ENCODE assay signal across 1 mouse cellular context in genomic region chr16:10784793-10785370, GRCm38 (mm10).
TF ChIP-seq lines count a peak whose summit lies in the region.

No protein-coding gene starts in this region.

TF ChIP-seq in CH12.LX, 34 proteins besides CTCF, POLR2A, EP300 and RAD21:
- TF ChIP-seq NELFE (IDR thresholded peaks at IDR 0.05; ENCODE audit: low read depth, low read length) (peak; percentile 60; the same call in 1 of the 2 replicates), RCOR1 (conservative IDR thresholded peaks at IDR 0.05; ENCODE audit: low read depth, low read length) (no peak), IRF4 (IDR thresholded peaks at IDR 0.05; ENCODE audit: low read depth, low read length) (no peak; the same call in 1 of the 2 replicates), E2F4 (IDR thresholded peaks at IDR 0.05; ENCODE audit: insufficient replicate concordance, low read depth, low read length) (no peak; the same call in 1 of the 2 replicates), ETS1 (conservative IDR thresholded peaks at IDR 0.05; ENCODE audit: low read depth, low read length) (no peak), MAFK (IDR thresholded peaks at IDR 0.05; ENCODE audit: insufficient replicate concordance, low read length) (no peak), TCF12 (IDR thresholded peaks at IDR 0.05; ENCODE audit: low read depth, low read length) (peak; percentile 79; the same call in 1 of the 2 replicates), CHD1 (IDR thresholded peaks at IDR 0.05; ENCODE audit: low read depth, low read length) (no peak; the same call in 1 of the 2 replicates), MXI1 (IDR thresholded peaks at IDR 0.05; ENCODE audit: low read depth, low read length) (peak; percentile 94), MEF2A (IDR thresholded peaks at IDR 0.05; ENCODE audit: borderline replicate concordance, low read depth, low read length) (peak; percentile 71; the same call in 1 of the 2 replicates), KAT2A (IDR thresholded peaks at IDR 0.05; ENCODE audit: insufficient replicate concordance, low read length) (peak; percentile 68; the same call in 1 of the 2 replicates), TBP (conservative IDR thresholded peaks at IDR 0.05; ENCODE audit: low read depth, low read length) (peak; percentile 64; the same call in 1 of the 2 replicates), JUND (conservative IDR thresholded peaks at IDR 0.05; ENCODE audit: low read depth, low read length) (no peak), UBTF (IDR thresholded peaks at IDR 0.05; ENCODE audit: low read depth, low read length) (peak; percentile 92), USF2 (conservative IDR thresholded peaks at IDR 0.05; ENCODE audit: low read depth, low read length) (no peak), ZKSCAN1 (IDR thresholded peaks at IDR 0.05; ENCODE audit: borderline replicate concordance, low read depth, low read length) (no peak), MAX (IDR thresholded peaks at IDR 0.05; ENCODE audit: low read length) (peak; percentile 81), BHLHE40 (IDR thresholded peaks at IDR 0.05; ENCODE audit: low read depth, low read length) (peak; percentile 18; the same call in 1 of the 2 replicates), GABPA (IDR thresholded peaks at IDR 0.05; ENCODE audit: insufficient replicate concordance, low read depth, low read length) (no peak), SMC3 (IDR thresholded peaks at IDR 0.05; ENCODE audit: low read depth, low read length) (peak; percentile 88), PAX5 (IDR thresholded peaks at IDR 0.05; ENCODE audit: low read length) (no peak), NRF1 (IDR thresholded peaks at IDR 0.05; ENCODE audit: low read depth, low read length) (no peak), MAZ (IDR thresholded peaks at IDR 0.05; ENCODE audit: low read depth, low read length) (peak; percentile 14; the same call in 1 of the 2 replicates), CHD2 (IDR thresholded peaks at IDR 0.05; ENCODE audit: low read length) (0 out of 2 replicates have a peak, but pooled peaks have one; percentile 6), POLR2AphosphoS2 (IDR thresholded peaks at IDR 0.05; ENCODE audit: low read depth, low read length) (peak; percentile 73; the same call in 1 of the 2 replicates), ELF1 (IDR thresholded peaks at IDR 0.05; ENCODE audit: low read depth, low read length) (peak; percentile 60; the same call in 1 of the 2 replicates), JUN (IDR thresholded peaks at IDR 0.05; ENCODE audit: insufficient read depth, low read depth, low read length) (no peak), ZMIZ1 (IDR thresholded peaks at IDR 0.05; ENCODE audit: low read depth, low read length) (no peak), ZC3H11A (IDR thresholded peaks at IDR 0.05; ENCODE audit: low read depth, low read length) (peak; percentile 58; the same call in 1 of the 2 replicates), HCFC1 (IDR thresholded peaks at IDR 0.05; ENCODE audit: low read depth, low read length) (no peak), ZNF384 (IDR thresholded peaks at IDR 0.05; ENCODE audit: low read depth, low read length) (0 out of 2 replicates have a peak, but pooled peaks have one; percentile 3), SIN3A (IDR thresholded peaks at IDR 0.05; ENCODE audit: low read length) (peak; percentile 81; the same call in 1 of the 2 replicates), USF1 (IDR thresholded peaks at IDR 0.05; ENCODE audit: low read depth, low read length) (no peak), MYC (IDR thresholded peaks at IDR 0.05; ENCODE audit: low read depth, low read length) (peak; percentile 36; the same call in 1 of the 2 replicates)
